Mouse (Mus musculus): ENCODE measurements around the gene Grk4. TPM values are rescaled to one million over a fixed set of nuclear protein-coding genes. Genes with fewer than 3 reads are reported as not detected.

Grk4 gene
- polyA plus RNA-seq, 1 experiment from 2014 or later: 1.6 TPM

GRCm38 (mm10) chr5:34730255-34730654, 70.1 kb downstream of the Grk4 start:
- no peak for DNase-seq (ENCODE audit: low spot score)
- H3K27ac ChIP-seq (replicated peaks): no peak overlapping the region
- H3K9me3 ChIP-seq: no peaks in the 10 kb centered on the region
- H3K4me3 ChIP-seq: no peak overlapping the region
- H3K27me3 ChIP-seq (replicated peaks; ENCODE audit: low read depth, poor library complexity, severe bottlenecking): no peaks in the 10 kb centered on the region
- no peaks in the 10 kb centered on the region for H3K4me1 ChIP-seq
- WGBS: 84% methylated on average over 1 of the region's 1 CpGs
- H3K36me3 ChIP-seq (replicated peaks): no peaks in the 10 kb centered on the region

GRCm38 (mm10) chr5:34751477-34751876, 91.3 kb downstream of the Grk4 start:
- H3K27me3 ChIP-seq (replicated peaks; ENCODE audit: low read depth, poor library complexity, severe bottlenecking): no peaks in the 10 kb centered on the region
- WGBS: 58% methylated on average over 3 of the region's 3 CpGs
- H3K9me3 ChIP-seq: no peaks in the 10 kb centered on the region
- no peak overlapping the region for H3K27ac ChIP-seq (replicated peaks)
- DNase-seq (ENCODE audit: low spot score): no peak
- H3K4me3 ChIP-seq: no peak overlapping the region
- H3K36me3 ChIP-seq (replicated peaks): no peaks in the 10 kb centered on the region
- H3K4me1 ChIP-seq: no peaks in the 10 kb centered on the region

DNA sequence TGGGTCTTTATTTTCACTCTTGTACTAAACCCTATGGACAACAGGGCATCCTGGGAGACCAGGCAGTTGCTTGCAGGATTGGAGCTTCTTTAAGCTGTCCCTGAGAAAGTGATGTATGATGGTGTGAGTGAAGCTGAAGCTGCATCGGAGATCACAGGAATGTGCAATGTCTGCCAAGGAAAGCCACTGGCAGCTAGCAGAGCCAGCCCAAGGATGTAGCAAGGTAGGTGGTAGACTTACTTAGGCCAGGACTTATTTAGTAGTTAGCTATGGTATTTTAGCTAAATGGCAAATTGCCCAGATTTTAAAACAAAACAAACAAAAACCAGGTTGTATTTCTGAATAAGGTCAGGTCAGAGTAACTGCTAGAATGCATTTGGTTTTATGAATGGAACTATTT, 98.6 kb downstream of the Grk4 start:
- Histone ChIP-seq H3K9me3 (no peaks in the 10 kb centered on the region; the same call in 1 of the 2 replicates), H3K27ac (replicated peaks) (no peak overlapping the region), H3K4me3 (no peak overlapping the region), H3K4me1 (peaks cover 17% of the 10 kb centered on the region), H3K36me3 (replicated peaks) (no peaks in the 10 kb centered on the region), H3K27me3 (replicated peaks; ENCODE audit: low read depth, poor library complexity, severe bottlenecking) (no peaks in the 10 kb centered on the region)
- WGBS: 80% methylated on average over 1 of the region's 1 CpGs
- DNase-seq (ENCODE audit: low spot score): no peak

- WGBS: 1% methylated on average over 19 of the region's 19 CpGs
- Histone ChIP-seq H3K4me1 (peaks cover 17% of the 10 kb centered on the region), H3K27me3 (replicated peaks; ENCODE audit: low read depth, poor library complexity, severe bottlenecking) (no peaks in the 10 kb centered on the region), H3K27ac (replicated peaks) (peak overlapping the region; percentile 94), H3K36me3 (replicated peaks) (0 out of 2 replicates have a peak, but pooled peaks cover 7% of the 10 kb centered on the region), H3K4me3 (peak overlapping the region; percentile 100), H3K9me3 (no peaks in the 10 kb centered on the region; the same call in 1 of the 2 replicates)
- no peak for DNase-seq (ENCODE audit: low spot score)
Observed at GRCm38 (mm10) chr5:34760850-34761508, 100.8 kb downstream of the Grk4 start.

DNA sequence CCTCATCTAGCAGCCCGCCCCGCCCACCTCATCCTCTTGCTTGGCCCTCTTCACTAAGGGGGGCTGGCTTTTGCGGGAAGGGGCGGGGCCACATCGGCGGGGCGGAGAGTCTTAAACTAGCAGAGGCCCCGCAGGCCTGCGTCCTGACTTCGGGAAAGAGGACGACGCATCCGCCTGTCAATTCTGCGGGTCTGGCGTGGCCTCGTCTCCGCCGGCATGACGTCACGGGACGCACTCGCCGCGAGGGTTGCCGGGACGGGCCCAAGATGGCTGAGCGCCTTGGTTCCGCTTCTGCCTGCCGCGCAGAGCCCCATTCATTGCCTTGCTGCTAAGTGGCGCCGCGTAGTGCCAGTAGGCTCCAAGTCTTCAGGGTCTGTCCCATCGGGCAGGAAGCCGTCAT, 101.3 kb downstream of the Grk4 start, which contains the start of gene Htt:
Gene Htt, plus strand, starts transcription at position 232 of the 400 bp plus-strand sequence.
- peak; percentile 98 for DNase-seq (ENCODE audit: low spot score)
- H3K36me3 ChIP-seq (replicated peaks): 0 out of 2 replicates have a peak, but pooled peaks cover 7% of the 10 kb centered on the region
- H3K9me3 ChIP-seq: no peaks in the 10 kb centered on the region; the same call in 1 of the 2 replicates
- no peaks in the 10 kb centered on the region for H3K27me3 ChIP-seq (replicated peaks; ENCODE audit: low read depth, poor library complexity, severe bottlenecking)
- peak within 1 kb of the TSS; percentile 94 for H3K27ac ChIP-seq (replicated peaks)
- peak within 1 kb of the TSS; percentile 100 for H3K4me3 ChIP-seq
- WGBS: under 1% methylated on average over 35 of the region's 35 CpGs
- H3K4me1 ChIP-seq: peaks cover 17% of the 10 kb centered on the region

DNA sequence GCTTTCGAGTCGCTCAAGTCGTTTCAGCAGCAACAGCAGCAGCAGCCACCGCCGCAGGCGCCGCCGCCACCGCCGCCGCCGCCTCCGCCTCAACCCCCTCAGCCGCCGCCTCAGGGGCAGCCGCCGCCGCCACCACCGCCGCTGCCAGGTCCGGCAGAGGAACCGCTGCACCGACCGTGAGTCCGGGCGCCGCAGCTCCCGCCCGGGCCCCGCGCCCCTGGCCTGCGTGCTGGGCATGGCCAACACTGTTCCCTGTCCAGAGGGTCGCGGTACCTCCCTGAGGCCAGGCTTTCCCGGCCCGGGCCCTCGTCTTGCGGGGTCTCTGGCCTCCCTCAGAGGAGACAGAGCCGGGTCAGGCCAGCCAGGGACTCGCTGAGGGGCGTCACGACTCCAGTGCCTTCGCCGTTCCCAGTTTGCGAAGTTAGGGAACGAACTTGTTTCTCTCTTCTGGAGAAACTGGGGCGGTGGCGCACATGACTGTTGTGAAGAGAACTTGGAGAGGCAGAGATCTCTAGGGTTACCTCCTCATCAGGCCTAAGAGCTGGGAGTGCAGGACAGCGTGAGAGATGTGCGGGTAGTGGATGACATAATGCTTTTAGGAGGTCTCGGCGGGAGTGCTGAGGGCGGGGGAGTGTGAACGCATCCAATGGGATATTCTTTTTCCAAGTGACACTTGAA, 101.9 kb downstream of the Grk4 start:
- Histone ChIP-seq H3K9me3 (no peaks in the 10 kb centered on the region; the same call in 1 of the 2 replicates), H3K36me3 (replicated peaks) (0 out of 2 replicates have a peak, but pooled peaks cover 7% of the 10 kb centered on the region), H3K27me3 (replicated peaks; ENCODE audit: low read depth, poor library complexity, severe bottlenecking) (no peaks in the 10 kb centered on the region), H3K4me1 (peaks cover 17% of the 10 kb centered on the region), H3K4me3 (peak overlapping the region; percentile 100), H3K27ac (replicated peaks) (peak overlapping the region; percentile 94)
- under 1% methylated on average over 54 of the region's 54 CpGs for WGBS
- DNase-seq (ENCODE audit: low spot score): no peak

- 95% methylated on average over 3 of the region's 3 CpGs for WGBS
- no peaks in the 10 kb centered on the region for H3K9me3 ChIP-seq
- no peak for DNase-seq (ENCODE audit: low spot score)
- H3K4me3 ChIP-seq: no peak overlapping the region
- H3K36me3 ChIP-seq (replicated peaks): peaks cover 12% of the 10 kb centered on the region; the same call in 1 of the 2 replicates
- H3K4me1 ChIP-seq: no peaks in the 10 kb centered on the region
- H3K27me3 ChIP-seq (replicated peaks; ENCODE audit: low read depth, poor library complexity, severe bottlenecking): no peaks in the 10 kb centered on the region
- H3K27ac ChIP-seq (replicated peaks): no peak overlapping the region
Observed at GRCm38 (mm10) chr5:34771818-34772217, 111.6 kb downstream of the Grk4 start.

GRCm38 (mm10) chr5:34772696-34773245, 112.6 kb downstream of the Grk4 start:
- no peaks in the 10 kb centered on the region for H3K4me1 ChIP-seq
- H3K9me3 ChIP-seq: no peaks in the 10 kb centered on the region
- no peaks in the 10 kb centered on the region for H3K27me3 ChIP-seq (replicated peaks; ENCODE audit: low read depth, poor library complexity, severe bottlenecking)
- no peak overlapping the region for H3K27ac ChIP-seq (replicated peaks)
- peaks cover 12% of the 10 kb centered on the region; the same call in 1 of the 2 replicates for H3K36me3 ChIP-seq (replicated peaks)
- WGBS: 95% methylated on average over 4 of the region's 4 CpGs
- no peak for DNase-seq (ENCODE audit: low spot score)
- H3K4me3 ChIP-seq: no peak overlapping the region

DNA sequence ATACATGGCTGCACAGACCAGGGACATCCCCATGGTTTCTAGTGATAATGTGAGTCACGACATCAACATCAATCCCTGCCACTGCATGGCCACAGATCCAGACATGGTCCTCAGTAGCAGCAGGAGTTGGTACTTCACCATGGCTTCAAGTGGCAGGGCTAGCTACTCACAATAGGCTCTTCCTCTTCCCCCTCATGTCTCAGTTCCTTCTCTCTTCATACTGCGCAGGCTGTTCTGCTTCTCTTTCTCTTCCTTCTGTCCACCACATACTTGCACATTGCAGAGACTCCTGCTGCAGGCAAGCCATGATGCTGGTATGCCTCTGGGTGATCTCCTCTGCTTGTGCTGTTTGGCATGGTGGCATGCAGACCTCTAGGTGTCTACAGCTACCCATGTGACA, 113.2 kb downstream of the Grk4 start:
- H3K4me1 ChIP-seq: no peaks in the 10 kb centered on the region
- WGBS: 94% methylated on average over 2 of the region's 2 CpGs
- peaks cover 12% of the 10 kb centered on the region; the same call in 1 of the 2 replicates for H3K36me3 ChIP-seq (replicated peaks)
- DNase-seq (ENCODE audit: low spot score): no peak
- no peak overlapping the region for H3K4me3 ChIP-seq
- no peaks in the 10 kb centered on the region for H3K9me3 ChIP-seq
- H3K27ac ChIP-seq (replicated peaks): no peak overlapping the region
- H3K27me3 ChIP-seq (replicated peaks; ENCODE audit: low read depth, poor library complexity, severe bottlenecking): no peaks in the 10 kb centered on the region

- Histone ChIP-seq H3K4me3 (no peak overlapping the region), H3K4me1 (no peaks in the 10 kb centered on the region), H3K36me3 (replicated peaks) (peaks cover 66% of the 10 kb centered on the region), H3K9me3 (no peaks in the 10 kb centered on the region), H3K27me3 (replicated peaks; ENCODE audit: low read depth, poor library complexity, severe bottlenecking) (no peaks in the 10 kb centered on the region), H3K27ac (replicated peaks) (no peak overlapping the region)
- WGBS: 89% methylated on average over 3 of the region's 3 CpGs
- DNase-seq (ENCODE audit: low spot score): no peak
Observed at GRCm38 (mm10) chr5:34785027-34785426, 124.8 kb downstream of the Grk4 start.

GRCm38 (mm10) chr5:34791141-34791540, 131.0 kb downstream of the Grk4 start:
- no peak for DNase-seq (ENCODE audit: low spot score)
- Histone ChIP-seq H3K27me3 (replicated peaks; ENCODE audit: low read depth, poor library complexity, severe bottlenecking) (no peaks in the 10 kb centered on the region), H3K27ac (replicated peaks) (no peak overlapping the region), H3K36me3 (replicated peaks) (peaks cover 80% of the 10 kb centered on the region), H3K9me3 (no peaks in the 10 kb centered on the region), H3K4me1 (no peaks in the 10 kb centered on the region), H3K4me3 (no peak overlapping the region)
- WGBS: 89% methylated on average over 2 of the region's 2 CpGs

DNA sequence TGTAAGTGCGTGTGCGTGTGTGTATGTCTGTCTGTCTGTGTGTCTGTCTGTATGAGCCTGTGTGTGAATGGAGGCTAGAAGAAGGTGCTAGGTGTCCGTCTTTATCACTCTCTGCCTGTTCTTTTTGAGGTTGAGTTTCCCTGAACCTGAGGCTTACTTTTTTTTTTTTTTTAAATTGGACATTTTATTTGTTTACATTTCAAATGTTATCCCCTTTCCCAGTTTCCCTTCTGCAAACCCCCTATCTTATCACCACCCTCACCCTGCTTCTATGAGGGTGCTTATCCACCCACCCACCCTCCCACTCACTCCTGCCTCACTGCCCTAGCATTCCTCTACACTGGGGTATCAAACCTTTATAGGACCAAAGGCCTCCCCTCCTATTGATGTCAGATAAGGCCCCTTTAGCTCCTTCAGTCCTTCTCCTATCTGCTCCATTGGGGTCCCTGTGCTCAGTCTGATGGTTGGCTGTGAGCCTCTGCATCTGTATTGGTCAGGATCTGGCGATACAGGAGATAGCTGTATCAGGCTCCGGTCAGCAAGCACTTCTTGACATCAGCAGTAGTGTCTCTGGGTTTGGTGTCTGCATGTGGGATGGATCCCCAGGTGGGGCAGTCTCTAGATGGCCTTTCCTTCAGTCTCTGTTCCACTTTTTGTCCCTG, 140.2 kb downstream of the Grk4 start:
- peaks cover 76% of the 10 kb centered on the region for H3K36me3 ChIP-seq (replicated peaks)
- no peaks in the 10 kb centered on the region for H3K9me3 ChIP-seq
- no peak for DNase-seq (ENCODE audit: low spot score)
- no peaks in the 10 kb centered on the region for H3K4me1 ChIP-seq
- no peak overlapping the region for H3K4me3 ChIP-seq
- WGBS: 92% methylated on average over 5 of the region's 5 CpGs
- H3K27me3 ChIP-seq (replicated peaks; ENCODE audit: low read depth, poor library complexity, severe bottlenecking): no peaks in the 10 kb centered on the region
- no peak overlapping the region for H3K27ac ChIP-seq (replicated peaks)
